Mouse (Mus musculus) gastrocnemius, postnatal 36 days (tissue): ENCODE data around the gene Gm49318. TPM values are rescaled to one million over a fixed set of nuclear protein-coding genes. Genes with fewer than 3 reads are reported as not detected.

Experiments
- DNase-seq, 2 experiments: peaks; one replicate each; pipeline ENCODE4 v3.0.0; 2022
- intact Hi-C: fragments of 180-260 bp; cut with DNase I; formaldehyde crosslinking; loops from one replicate; pipeline ENCODE4 v1.15.1; 2025
- microRNA-seq, 2 experiments: library from miRNA; unstranded; fragments of <30 nt; microRNA quantifications; one replicate each; pipeline ENCODE4 v1.2.0; 2021
- total RNA-seq, 2 experiments: library from RNA; stranded (reverse); gene quantifications; 2 replicates each; pipeline ENCODE4 v1.2.3; 2021

Gene Gm49318
- total RNA-seq, 2 experiments from 2014 or later, result not detected

DNA sequence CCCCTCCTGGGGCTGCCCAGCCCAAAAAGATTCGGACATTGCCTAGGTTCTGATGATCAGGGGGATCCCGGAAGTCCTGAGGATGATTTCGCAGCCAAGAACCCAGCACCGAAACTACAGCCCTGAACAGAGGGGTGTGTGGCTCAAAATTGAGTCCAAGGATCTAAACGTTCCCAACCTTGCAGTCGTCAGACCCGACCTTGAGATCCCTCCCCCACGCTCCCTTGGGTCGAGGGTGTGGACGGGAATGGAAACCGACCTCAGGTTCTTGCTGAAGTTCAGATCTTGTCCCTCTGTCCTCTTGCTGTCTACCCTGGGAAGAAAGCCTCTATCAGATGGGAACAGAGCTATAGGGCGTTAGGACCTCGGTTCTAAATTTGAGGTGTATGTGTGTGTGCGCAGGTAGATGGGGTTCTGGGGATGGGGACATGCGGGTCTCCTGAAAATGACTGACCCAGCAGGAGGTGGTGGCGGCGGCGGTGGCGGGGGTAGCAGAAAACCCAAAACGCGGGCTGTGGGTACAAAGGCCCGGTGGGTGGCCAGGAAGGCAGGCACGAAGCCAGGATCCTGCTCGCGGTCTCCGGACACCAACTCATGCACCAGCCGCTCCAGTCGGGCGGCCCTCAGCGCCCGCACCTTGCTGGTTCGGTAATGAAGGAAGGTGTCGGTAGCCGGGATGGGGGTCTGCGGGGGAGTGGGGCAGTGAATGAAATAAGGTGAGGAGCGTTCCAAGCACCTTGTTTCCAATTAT, 83.3 kb downstream of the Gm49318 start:
- no peak for DNase-seq
- intact Hi-C loops, result no loop called here

Small RNAs within 50 kb of the gene (microRNA-seq; reads per million reads assigned to microRNA genes)
- 0 reads per million in 2 experiments for gene Mir7084

Other genes starting within 250 kb of the Gm49318 start
- gene Angptl8, start 235.7 kb downstream of the Gm49318 start, total RNA-seq, result not detected
- gene Dock6, start 218.6 kb downstream of the Gm49318 start, total RNA-seq, result 10 to 100 TPM; 10.1 to 12.5 TPM
- gene Rab3d, start 153.1 kb downstream of the Gm49318 start, total RNA-seq, result 1 to 10 TPM; 2.3 to 4.1 TPM
- gene Ccdc159, start 143.8 kb downstream of the Gm49318 start, total RNA-seq, result under 1 TPM in 1 of 2 experiments, not detected in 1; 0.30 TPM
- gene Tmem205, start 143.7 kb downstream of the Gm49318 start, total RNA-seq, result 10 to 100 TPM in 1 of 2 experiments, 1 to 10 TPM in 1; 7.8 to 10.5 TPM
- gene Plppr2, start 134.2 kb downstream of the Gm49318 start, total RNA-seq, result under 1 TPM; 0.49 to 0.64 TPM
- gene Swsap1, start 115.5 kb downstream of the Gm49318 start, total RNA-seq, result 1 to 10 TPM; 1.4 to 2.2 TPM
- under 1 TPM; 0.23 to 0.59 TPM for gene Epor, start 107.8 kb downstream of the Gm49318 start, total RNA-seq
- gene Rgl3, start 81.8 kb downstream of the Gm49318 start, total RNA-seq, result under 1 TPM; 0.28 to 0.42 TPM
- under 1 TPM in 1 of 2 experiments, not detected in 1; 0.25 TPM for gene Ccdc151, start 68.6 kb downstream of the Gm49318 start, total RNA-seq
- gene Prkcsh, start 68.5 kb downstream of the Gm49318 start, total RNA-seq, result 10 to 100 TPM; 27.4 to 27.6 TPM
- under 1 TPM in 1 of 2 experiments, not detected in 1; 0.26 TPM for gene Elavl3, start 19.2 kb downstream of the Gm49318 start, total RNA-seq
- 1 to 10 TPM; 2.9 to 3.8 TPM for gene Zfp653, start 117 bp upstream of the Gm49318 start, total RNA-seq
- gene Ecsit, start 14.2 kb upstream of the Gm49318 start, total RNA-seq, result 10 to 100 TPM; 82.2 to 86.9 TPM
- gene Cnn1, start 28.0 kb upstream of the Gm49318 start, total RNA-seq, result 1 to 10 TPM; 1.4 to 2.1 TPM
- gene Elof1, start 45.9 kb upstream of the Gm49318 start, total RNA-seq, result 10 to 100 TPM; 32.5 to 35.3 TPM
- gene Acp5, start 64.5 kb upstream of the Gm49318 start, total RNA-seq, result 1 to 10 TPM; 1.1 to 2.9 TPM
- gene Pigyl, start 85.6 kb upstream of the Gm49318 start, total RNA-seq, result 10 to 100 TPM; 29.4 to 31.2 TPM
- not detected for gene Zfp872, start 116.8 kb upstream of the Gm49318 start, total RNA-seq
- 1 to 10 TPM; 5.9 to 6.7 TPM for gene Zfp809, start 154.5 kb upstream of the Gm49318 start, total RNA-seq
- gene Zfp599, start 188.6 kb upstream of the Gm49318 start, total RNA-seq, result not detected
- under 1 TPM; 0.69 to 0.72 TPM for gene Zfp810, start 236.4 kb upstream of the Gm49318 start, total RNA-seq